ENCODE assay signal across 29 mouse cellular contexts in the genomic region with DNA sequence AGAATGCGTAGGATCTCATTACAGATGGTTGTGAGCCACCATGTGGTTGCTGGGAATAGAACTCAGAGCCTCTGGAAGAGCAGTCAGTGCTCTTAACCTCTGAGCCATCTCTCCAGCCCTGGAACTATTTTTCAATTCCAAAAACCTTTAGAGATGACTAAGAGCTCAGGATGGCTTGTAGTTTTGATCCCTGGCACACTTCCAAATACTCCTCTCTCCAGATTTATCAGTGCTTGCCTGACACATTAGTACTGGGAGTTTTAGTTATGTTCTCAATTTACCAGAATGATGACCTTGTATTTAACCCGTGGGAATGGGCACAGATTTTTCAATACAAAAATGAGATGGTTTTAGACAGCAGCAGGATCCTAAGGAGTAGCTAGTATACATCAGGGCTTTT. TPM values are rescaled to one million over a fixed set of nuclear protein-coding genes. Genes with fewer than 3 reads are reported as not detected.
A peak's percentile ranks its signal among the peaks of the same experiment; 100 is the strongest.
DNase-seq lines count a peak whose midpoint lies in the region; ATAC-seq and TF ChIP-seq lines count a peak whose summit lies in the region.
"Had no signal": no experiment of that assay in that cellular context is flagged by ENCODE, and none has a peak within 500 bp of the region (broad histone marks: within the 10 kb centered on the region; RNA-seq: fewer than 3 reads in every experiment).

No protein-coding gene starts in this region.

- H3K9ac ChIP-seq in intestine, postnatal 0 days (ENCODE audit: low read depth, low read length), result no peak overlapping the region
- H3K9ac ChIP-seq: embryonic facial prominence, embryonic 13.5 days; forebrain, embryonic 12.5 days; forebrain, embryonic 15.5 days; heart, embryonic 12.5 days; heart, embryonic 15.5 days; hindbrain, embryonic 13.5 days; intestine, embryonic 15.5 days had no signal

- H3K9me3 ChIP-seq in intestine, postnatal 0 days (ENCODE audit: control insufficient read depth), result no peaks in the 10 kb centered on the region
- H3K9me3 ChIP-seq: embryonic facial prominence, embryonic 13.5 days; forebrain, embryonic 12.5 days; forebrain, embryonic 15.5 days; heart, embryonic 15.5 days; hindbrain, embryonic 13.5 days; intestine, embryonic 15.5 days had no signal

- H3K27me3 ChIP-seq in intestine, postnatal 0 days (replicated peaks; ENCODE audit: control insufficient read depth, insufficient read depth, low read length), result no peaks in the 10 kb centered on the region
- H3K27me3 ChIP-seq: CH12.LX; embryonic facial prominence, embryonic 13.5 days; forebrain, embryonic 12.5 days; forebrain, embryonic 15.5 days; heart, embryonic 12.5 days; heart, embryonic 15.5 days; hindbrain, embryonic 13.5 days; intestine, embryonic 15.5 days; Patski had no signal

- no peak overlapping the region for H3K4me2 ChIP-seq in intestine, postnatal 0 days (replicated peaks; ENCODE audit: low read depth)
- H3K4me2 ChIP-seq: embryonic facial prominence, embryonic 13.5 days; forebrain, embryonic 12.5 days; forebrain, embryonic 15.5 days; heart, embryonic 12.5 days; heart, embryonic 15.5 days; hindbrain, embryonic 13.5 days; intestine, embryonic 15.5 days had no signal

- H3K4me1 ChIP-seq in intestine, postnatal 0 days (replicated peaks; ENCODE audit: control insufficient read depth, insufficient read depth, low read length), result no peaks in the 10 kb centered on the region
- H3K4me1 ChIP-seq: embryonic facial prominence, embryonic 10.5 days; embryonic facial prominence, embryonic 13.5 days; forebrain, embryonic 12.5 days; forebrain, embryonic 15.5 days; heart, embryonic 12.5 days; heart, embryonic 15.5 days; hindbrain, embryonic 10.5 days; hindbrain, embryonic 13.5 days; intestine, embryonic 15.5 days had no signal

- H3K27ac ChIP-seq in layer of hippocampus, adult 2 months, result no peak overlapping the region
- H3K27ac ChIP-seq in intestine, postnatal 0 days (ENCODE audit: low read depth, low read length), result no peak overlapping the region
- H3K27ac ChIP-seq: embryonic facial prominence, embryonic 10.5 days; embryonic facial prominence, embryonic 13.5 days; forebrain, embryonic 12.5 days; forebrain, embryonic 15.5 days; heart, embryonic 15.5 days; hindbrain, embryonic 10.5 days; hindbrain, embryonic 13.5 days; intestine, embryonic 15.5 days had no signal

- H3K4me3 ChIP-seq in layer of hippocampus, adult 2 months, result no peak overlapping the region
- H3K4me3 ChIP-seq in intestine, postnatal 0 days (ENCODE audit: low read depth, low read length), result no peak overlapping the region
- H3K4me3 ChIP-seq: embryonic facial prominence, embryonic 10.5 days; embryonic facial prominence, embryonic 13.5 days; erythroblast, embryonic 14.5 days; forebrain, embryonic 12.5 days; forebrain, embryonic 15.5 days; heart, embryonic 12.5 days; heart, embryonic 15.5 days; hindbrain, embryonic 10.5 days; hindbrain, embryonic 13.5 days; intestine, embryonic 15.5 days had no signal

- ATAC-seq in CD4-positive, CD25-positive, alpha-beta regulatory T cell, adult 4 months, result no peak
- no peak for ATAC-seq in intestine, postnatal 0 days
- ATAC-seq: forebrain, embryonic 15.5 days; hindbrain, embryonic 16.5 days; intestine, embryonic 15.5 days; Patski had no signal

- DNase-seq in layer of hippocampus, adult 2 months (ENCODE audit: low spot score in 2 of 2), result no peak
- DNase-seq in layer of hippocampus, adult 11-12 months (ENCODE audit: low spot score), result no peak
- DNase-seq in MN1 (ENCODE audit: low spot score) (peak; percentile 48), NIH3T3 (ENCODE audit: low read depth) (peak; percentile 66)
- DNase-seq: adrenal gland, adult 8-10 months; cerebellum, adult 11-12 months; cerebellum, adult 8-10 months; cerebellum, postnatal 36 days; embryo, embryonic 11 days; gastrocnemius, postnatal 25 days; heart, adult 18-20 months; heart, postnatal 10 days; heart, postnatal 36 days had no signal

- 0 out of 2 replicates have a peak, but pooled peaks have one; percentile 7 for TF ChIP-seq CTCF in layer of hippocampus, adult 2 months (conservative IDR thresholded peaks at IDR 0.05)
- TF ChIP-seq CTCF in intestine, postnatal 0 days (IDR thresholded peaks at IDR 0.05; ENCODE audit: low read depth), result no peak

- WGBS in intestine, postnatal 0 days, result 89% methylated on average over 2 of the region's 2 CpGs

- peaks cover 37% of the 10 kb centered on the region for H3K36me3 ChIP-seq in intestine, postnatal 0 days (ENCODE audit: control insufficient read depth, insufficient read depth)

RNA-seq across cellular contexts. Expression of a gene that starts 23.6 kb away (rescaled TPM):
- 10 to 100 TPM; 24.0 to 25.1 TPM for total RNA-seq in layer of hippocampus, adult 2 months (2021)
- 10 to 100 TPM; 41.3 to 41.7 TPM for polyA plus RNA-seq in CD4-positive, CD25-positive, alpha-beta regulatory T cell, adult 4 months (2017; shearing (Covaris generic))
- polyA plus RNA-seq in intestine, postnatal 0 days (2015; fragmentation: Nextera tagmentation; extraction: Ambion mirVana), result 6.9 and 7.8 TPM in 2 replicates

RNA-seq across cellular contexts. Expression of a gene that starts 24.1 kb away (rescaled TPM):
- not detected for total RNA-seq in layer of hippocampus, adult 2 months (2021)
- not detected for polyA plus RNA-seq in CD4-positive, CD25-positive, alpha-beta regulatory T cell, adult 4 months (2017; shearing (Covaris generic))
- 75.8 and 118 TPM in 2 replicates for polyA plus RNA-seq in intestine, postnatal 0 days (2015; fragmentation: Nextera tagmentation; extraction: Ambion mirVana)
- total RNA-seq: adrenal gland, adult 8-10 months; CH12.LX; G1E; gastrocnemius, postnatal 25 days; heart, adult 18-20 months; heart, postnatal 36 days had no signal
- polyA plus RNA-seq: embryonic facial prominence, embryonic 10.5 days; embryonic facial prominence, embryonic 13.5 days; erythroblast, embryonic 14.5 days; forebrain, embryonic 12.5 days; forebrain, embryonic 15.5 days; G1E; heart, embryonic 12.5 days; hindbrain, embryonic 10.5 days; hindbrain, embryonic 13.5 days; hindbrain, embryonic 16.5 days; Patski had no signal

RNA-seq across cellular contexts. Expression of a gene that starts 36.6 kb away (rescaled TPM):
- total RNA-seq in layer of hippocampus, adult 2 months (2021), result 1 to 10 TPM; 6.8 to 7.8 TPM
- 1 to 10 TPM in 1 of 2 experiments, under 1 TPM in 1; 0.98 to 2.0 TPM for polyA plus RNA-seq in CD4-positive, CD25-positive, alpha-beta regulatory T cell, adult 4 months (2017; shearing (Covaris generic))
- polyA plus RNA-seq in intestine, postnatal 0 days (2015; fragmentation: Nextera tagmentation; extraction: Ambion mirVana), result 5.8 and 6.5 TPM in 2 replicates
- polyA plus RNA-seq: erythroblast, embryonic 14.5 days; G1E had no signal

Comparison
In these comparisons a context has a peak if more than half of its experiments do, and no peak if none do; other contexts are left out.
1. DNase-seq: peak in MN1 (single experiment) and NIH3T3 (single experiment); none in layer of hippocampus, adult 2 months (0 of 2) and layer of hippocampus, adult 11-12 months (single experiment).
2. RNA of a gene that starts 24.1 kb away (polyA plus RNA-seq): 75.8 to 118 TPM in intestine, postnatal 0 days; not detected in CD4-positive, CD25-positive, alpha-beta regulatory T cell, adult 4 months; every median in the first group is over 10 times any median in the second.